Mouse (Mus musculus) thymus, adult 18-20 months (tissue): ENCODE data around the gene Negr1.

Experiments
- DNase-seq, 2 experiments: peaks; one replicate each; pipeline ENCODE4 v3.0.0; 2022; ENCODE audit warnings: mixed read lengths in 2 of 2

The Negr1 gene

DNA sequence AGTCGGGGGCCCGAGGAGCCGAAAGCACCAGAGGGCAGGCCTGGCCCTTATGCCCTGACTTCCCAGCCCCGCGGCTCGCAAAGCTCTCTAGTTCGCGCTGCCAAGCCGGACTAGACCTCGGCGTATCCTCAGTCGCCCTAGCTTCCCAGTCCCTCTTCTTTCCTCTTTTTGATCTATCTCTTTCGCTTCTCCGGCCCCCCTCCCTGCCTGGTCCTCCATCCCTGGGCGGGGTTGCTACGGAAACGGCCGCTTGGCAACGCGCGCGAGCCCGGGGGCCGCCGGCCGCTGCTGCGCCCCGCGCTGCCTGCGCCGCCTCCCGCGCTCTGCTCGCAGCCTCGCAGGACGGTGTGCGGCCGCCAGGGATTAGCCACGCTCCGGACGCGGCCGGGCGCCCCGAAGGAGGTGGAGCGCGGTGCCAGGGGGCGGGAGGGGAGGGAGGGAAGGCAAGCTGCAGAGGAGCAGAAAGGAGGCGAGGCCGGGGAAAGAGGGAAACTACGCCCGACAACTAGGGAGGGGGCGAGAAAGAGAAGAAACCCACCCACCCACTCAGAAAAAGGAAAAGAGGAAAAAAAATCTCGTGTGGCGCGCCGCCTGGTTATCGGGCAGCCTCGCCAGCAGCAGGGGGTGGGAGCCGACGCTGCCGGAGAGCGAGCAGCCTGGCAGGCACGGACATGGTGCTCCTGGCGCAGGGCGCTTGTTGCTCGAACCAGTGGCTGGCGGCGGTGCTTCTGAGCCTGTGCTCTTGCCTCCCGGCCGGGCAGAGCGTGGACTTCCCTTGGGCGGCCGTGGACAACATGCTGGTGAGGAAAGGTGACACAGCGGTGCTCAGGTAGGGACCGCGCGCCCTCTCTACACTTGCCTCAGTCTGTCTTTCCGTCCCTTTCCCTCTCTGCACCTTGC, at the start of gene Negr1:
Gene Negr1, plus strand, starts transcription at position 271 of the 900 bp plus-strand sequence.
- no peak for DNase-seq

- no peak for DNase-seq
Measured at GRCm38 (mm10) chr3:156526461-156526933, 35.1 kb upstream of the Negr1 start.

- DNase-seq: no peak
Measured at GRCm38 (mm10) chr3:156527231-156527995, 34.2 kb upstream of the Negr1 start.

DNA sequence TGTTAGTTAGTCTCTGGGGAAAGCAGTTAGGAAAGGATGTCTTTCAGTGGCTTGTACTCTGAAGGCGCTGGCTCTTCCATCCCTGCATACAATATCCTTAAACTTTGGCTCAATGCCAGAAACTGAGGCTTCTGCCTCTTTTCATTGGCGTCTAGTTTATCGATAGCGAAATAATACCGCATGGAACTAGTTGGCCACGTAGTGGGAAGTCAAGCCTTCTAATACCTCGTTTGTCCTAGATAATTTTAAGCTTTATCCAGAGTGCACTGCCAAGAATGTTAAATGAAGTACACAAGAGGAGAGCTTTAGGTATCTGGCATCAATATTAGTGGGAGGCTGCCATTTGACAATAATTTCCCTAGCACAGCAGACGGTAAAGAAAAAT, 2.2 kb upstream of the Negr1 start:
- no peak for DNase-seq

GRCm38 (mm10) chr3:156559826-156560471, 1.6 kb upstream of the Negr1 start:
- no peak for DNase-seq

DNA sequence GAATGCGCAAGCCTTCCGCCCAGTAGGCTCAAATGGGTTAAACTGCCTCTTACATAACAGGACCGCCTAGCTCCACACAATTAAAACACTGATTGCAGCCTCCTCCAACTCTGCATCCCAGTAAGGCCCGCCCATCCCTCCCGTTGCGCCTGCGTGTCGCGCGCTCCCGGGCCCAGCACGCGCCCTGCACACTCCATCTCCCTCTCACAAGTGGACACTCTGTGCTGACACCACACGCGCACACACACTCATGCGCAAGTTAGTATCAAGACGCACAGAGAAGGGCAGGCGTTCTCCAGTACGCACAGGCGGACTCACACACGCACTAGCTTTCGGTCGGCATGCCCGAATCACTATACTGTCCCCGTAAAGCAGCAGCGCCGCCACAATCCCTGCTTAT, 828 bp upstream of the Negr1 start:
- DNase-seq: no peak

GRCm38 (mm10) chr3:156562424-156562785, 811 bp downstream of the Negr1 start:
- DNase-seq: no peak

- no peak for DNase-seq
Measured at GRCm38 (mm10) chr3:156562796-156563195, 1.2 kb downstream of the Negr1 start.

GRCm38 (mm10) chr3:156563353-156563752, 1.8 kb downstream of the Negr1 start:
- no peak for DNase-seq

DNA sequence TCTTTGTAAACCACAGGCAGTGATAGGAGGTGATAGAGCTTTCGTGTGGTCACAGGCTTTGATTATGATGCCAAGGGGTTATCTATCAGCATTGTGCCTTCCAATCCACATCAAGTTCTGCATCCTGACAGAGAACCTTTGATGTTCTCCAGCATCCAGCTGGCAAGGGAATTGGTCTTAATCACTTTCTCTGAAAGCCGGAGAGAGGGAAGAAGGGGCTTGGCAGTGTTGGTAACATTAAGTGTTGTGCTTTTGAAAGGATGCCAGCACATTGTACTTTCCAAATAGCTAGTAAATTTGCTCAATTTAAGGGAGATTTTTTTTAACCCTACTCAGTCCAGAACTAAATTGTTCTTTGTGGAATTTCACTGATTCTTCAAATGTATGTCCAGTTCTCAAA, 11.9 kb downstream of the Negr1 start:
- no peak for DNase-seq

DNA sequence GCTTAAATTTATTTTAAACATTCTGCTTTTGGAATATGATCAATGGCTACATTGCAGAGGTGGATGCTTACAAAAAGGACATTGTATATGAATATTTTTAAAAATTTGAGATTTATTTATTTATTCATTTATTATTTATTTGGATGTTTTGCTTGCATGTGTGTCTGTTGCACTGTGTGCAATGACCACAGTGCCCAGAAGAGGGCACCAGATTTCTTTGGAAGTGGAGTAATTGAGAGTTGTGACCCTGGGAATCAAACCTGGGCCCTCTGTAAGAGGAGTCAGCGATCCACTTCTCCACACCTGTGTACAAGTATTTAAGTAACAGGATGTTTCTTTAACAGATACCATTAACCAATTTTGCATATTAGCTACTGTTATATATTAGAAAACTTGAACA, 14.7 kb downstream of the Negr1 start:
- DNase-seq: no peak

GRCm38 (mm10) chr3:156590612-156591011, 29.0 kb downstream of the Negr1 start:
- no peak for DNase-seq

- no peak for DNase-seq
Measured at GRCm38 (mm10) chr3:156591125-156591524, 29.5 kb downstream of the Negr1 start.

GRCm38 (mm10) chr3:156606846-156607245, 45.3 kb downstream of the Negr1 start:
- no peak for DNase-seq

GRCm38 (mm10) chr3:156619921-156620320, 58.3 kb downstream of the Negr1 start:
- no peak for DNase-seq

- no peak for DNase-seq
Measured at GRCm38 (mm10) chr3:156628594-156628993, 67.0 kb downstream of the Negr1 start.

GRCm38 (mm10) chr3:156632942-156633341, 71.3 kb downstream of the Negr1 start:
- no peak for DNase-seq

- DNase-seq: no peak
Measured at GRCm38 (mm10) chr3:156639382-156639781, 77.8 kb downstream of the Negr1 start.

DNA sequence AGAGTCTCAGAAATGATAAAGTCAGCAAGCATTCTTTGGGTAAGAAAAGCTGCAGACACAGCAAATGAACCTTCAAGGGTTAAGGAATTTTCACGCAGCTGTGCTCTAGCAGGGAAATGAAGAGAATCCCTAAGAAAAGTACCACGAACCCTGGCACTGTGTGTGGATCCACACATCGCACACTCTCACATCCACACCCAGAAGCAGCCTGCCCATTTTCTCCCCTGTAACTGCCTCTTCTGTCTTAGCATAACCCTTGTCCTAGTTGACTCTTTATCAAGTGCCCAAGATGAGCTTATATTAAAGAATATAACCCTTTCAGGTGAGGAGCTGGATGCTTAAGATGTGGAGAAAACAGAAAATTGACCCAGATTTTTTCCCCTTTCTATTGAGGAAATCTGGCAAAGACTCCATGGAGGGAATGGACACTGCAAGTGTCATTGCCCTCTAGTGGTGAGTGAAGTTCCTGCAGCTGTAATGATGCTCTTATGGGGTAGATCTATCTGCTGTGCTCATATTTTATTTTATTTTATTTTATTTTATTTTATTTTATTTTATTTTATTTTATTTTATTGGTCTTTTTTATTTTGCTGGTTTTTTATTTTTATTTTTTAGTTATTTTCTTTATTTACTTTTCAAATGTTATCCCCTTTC, 82.2 kb downstream of the Negr1 start:
- DNase-seq: no peak

- DNase-seq: no peak
Measured at GRCm38 (mm10) chr3:156648378-156648777, 86.8 kb downstream of the Negr1 start.

- DNase-seq: no peak
Measured at GRCm38 (mm10) chr3:156662553-156662952, 101.0 kb downstream of the Negr1 start.

DNA sequence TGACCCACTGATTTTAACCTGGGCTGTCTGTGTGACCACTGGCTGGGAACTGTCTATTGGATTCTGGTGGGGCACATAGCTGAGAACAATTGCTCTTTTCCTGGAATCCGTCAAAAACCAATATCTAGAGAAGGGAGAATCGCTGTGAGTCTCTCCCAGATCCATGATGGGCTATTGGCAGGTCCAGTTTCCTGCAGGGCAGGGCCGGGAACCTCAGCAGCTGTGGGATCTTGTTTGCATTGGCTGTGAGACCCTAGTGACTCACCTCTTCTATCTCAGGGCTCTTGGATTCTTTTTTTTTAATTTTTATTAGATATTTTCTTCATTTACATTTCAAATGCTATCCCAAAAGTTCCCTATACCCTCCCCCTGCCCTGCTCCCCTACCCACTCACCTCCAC, 111.0 kb downstream of the Negr1 start:
- no peak for DNase-seq

- DNase-seq: no peak
Measured at GRCm38 (mm10) chr3:156690059-156690605, 128.5 kb downstream of the Negr1 start.
